Comparison of ENCODE assay signal across 10 mouse cellular contexts in genomic region chr2:150687871-150688540, GRCm38 (mm10). TPM values are rescaled to one million over a fixed set of nuclear protein-coding genes. Genes with fewer than 3 reads are reported as not detected.
DNase-seq lines count a peak whose midpoint lies in the region; ATAC-seq and TF ChIP-seq lines count a peak whose summit lies in the region.
"Had no signal": no experiment of that assay in that cellular context is flagged by ENCODE, and none has a peak within 500 bp of the region (broad histone marks: within the 10 kb centered on the region; RNA-seq: fewer than 3 reads in every experiment).

No protein-coding gene starts in this region.

- peaks cover 80% of the 10 kb centered on the region for H3K27me3 ChIP-seq in heart, embryonic 15.5 days
- peaks cover 66% of the 10 kb centered on the region for H3K27me3 ChIP-seq in embryonic facial prominence, embryonic 15.5 days
- H3K27me3 ChIP-seq in intestine, postnatal 0 days (replicated peaks; ENCODE audit: control insufficient read depth, insufficient read depth, low read length) = peaks cover 52% of the 10 kb centered on the region
- peaks cover 92% of the 10 kb centered on the region for H3K27me3 ChIP-seq in neural tube, embryonic 13.5 days

- H3K36me3 ChIP-seq in heart, embryonic 15.5 days = no peaks in the 10 kb centered on the region
- H3K36me3 ChIP-seq in embryonic facial prominence, embryonic 15.5 days = no peaks in the 10 kb centered on the region
- H3K36me3 ChIP-seq in intestine, postnatal 0 days (ENCODE audit: control insufficient read depth, insufficient read depth) = no peaks in the 10 kb centered on the region
- no peaks in the 10 kb centered on the region for H3K36me3 ChIP-seq in neural tube, embryonic 13.5 days
- H3K36me3 ChIP-seq: G1E had no signal

- DNase-seq in heart, adult 9 months (ENCODE audit: low spot score in 2 of 2) = no peak
- no peak for DNase-seq in urinary bladder, postnatal 25 days (ENCODE audit: low spot score)

- no peak overlapping the region for H3K27ac ChIP-seq in heart, embryonic 15.5 days
- H3K27ac ChIP-seq in embryonic facial prominence, embryonic 15.5 days (replicated peaks) = no peak overlapping the region
- no peak overlapping the region for H3K27ac ChIP-seq in intestine, postnatal 0 days (ENCODE audit: low read depth, low read length)
- no peak overlapping the region for H3K27ac ChIP-seq in neural tube, embryonic 13.5 days (replicated peaks)

- no peak for TF ChIP-seq CTCF in intestine, postnatal 0 days (IDR thresholded peaks at IDR 0.05; ENCODE audit: low read depth)

- 4% methylated on average over 23 of the region's 23 CpGs for WGBS in heart, embryonic 15.5 days
- WGBS in embryonic facial prominence, embryonic 15.5 days = 4% methylated on average over 23 of the region's 23 CpGs
- 4% methylated on average over 23 of the region's 23 CpGs for WGBS in intestine, postnatal 0 days
- 4% methylated on average over 23 of the region's 23 CpGs for WGBS in neural tube, embryonic 13.5 days

- H3K9me3 ChIP-seq in heart, embryonic 15.5 days (replicated peaks) = no peaks in the 10 kb centered on the region
- no peaks in the 10 kb centered on the region for H3K9me3 ChIP-seq in embryonic facial prominence, embryonic 15.5 days (replicated peaks)
- no peaks in the 10 kb centered on the region for H3K9me3 ChIP-seq in intestine, postnatal 0 days (ENCODE audit: control insufficient read depth)
- H3K9me3 ChIP-seq in neural tube, embryonic 13.5 days = no peaks in the 10 kb centered on the region
- H3K9me3 ChIP-seq: G1E had no signal

- H3K4me3 ChIP-seq in heart, embryonic 15.5 days = peak overlapping the region; percentile 50
- peak overlapping the region; percentile 39 for H3K4me3 ChIP-seq in embryonic facial prominence, embryonic 15.5 days (replicated peaks)
- H3K4me3 ChIP-seq in intestine, postnatal 0 days (ENCODE audit: low read depth, low read length) = peak overlapping the region; percentile 26
- H3K4me3 ChIP-seq in neural tube, embryonic 13.5 days = peak overlapping the region; percentile 43
- H3K4me3 ChIP-seq: myocyte had no signal

- H3K4me2 ChIP-seq in heart, embryonic 15.5 days = peak overlapping the region; percentile 82
- peak overlapping the region; percentile 68 for H3K4me2 ChIP-seq in embryonic facial prominence, embryonic 15.5 days (replicated peaks)
- H3K4me2 ChIP-seq in intestine, postnatal 0 days (replicated peaks; ENCODE audit: low read depth) = peak overlapping the region; percentile 56
- peak overlapping the region; percentile 73 for H3K4me2 ChIP-seq in neural tube, embryonic 13.5 days

- peaks cover 9% of the 10 kb centered on the region for H3K4me1 ChIP-seq in heart, embryonic 15.5 days (replicated peaks)
- peaks cover 12% of the 10 kb centered on the region for H3K4me1 ChIP-seq in embryonic facial prominence, embryonic 15.5 days
- H3K4me1 ChIP-seq in intestine, postnatal 0 days (replicated peaks; ENCODE audit: control insufficient read depth, insufficient read depth, low read length) = no peaks in the 10 kb centered on the region
- peaks cover 12% of the 10 kb centered on the region for H3K4me1 ChIP-seq in neural tube, embryonic 13.5 days (replicated peaks)

- no peak for ATAC-seq in heart, embryonic 15.5 days (replicated peaks; ENCODE audit: insufficient number of reproducible peaks, insufficient read depth, low FRiP score, low read depth)
- no peak for ATAC-seq in embryonic facial prominence, embryonic 15.5 days (ENCODE audit: insufficient number of reproducible peaks, low FRiP score, low TSS enrichment, low read depth)
- ATAC-seq in intestine, postnatal 0 days = no peak
- no peak for ATAC-seq in neural tube, embryonic 13.5 days (ENCODE audit: low read depth)
- ATAC-seq in erythroblast, adult 5-6 weeks (replicated peaks; ENCODE audit: low FRiP score, poor library complexity, severe bottlenecking) = no peak
- ATAC-seq in cerebellum, adult (ENCODE audit: insufficient number of reproducible peaks, low FRiP score, low TSS enrichment) = no peak

- peak overlapping the region; percentile 37; the same call in 1 of the 2 replicates for H3K9ac ChIP-seq in heart, embryonic 15.5 days
- no peak overlapping the region; the same call in 1 of the 2 replicates for H3K9ac ChIP-seq in embryonic facial prominence, embryonic 15.5 days
- H3K9ac ChIP-seq in intestine, postnatal 0 days (ENCODE audit: low read depth, low read length) = no peak overlapping the region
- H3K9ac ChIP-seq in neural tube, embryonic 13.5 days = peak overlapping the region; percentile 60

RNA-seq across cellular contexts. Expression of gene Vsx1, which starts 1.2 kb away (rescaled TPM):
- not detected in 2 replicates for polyA plus RNA-seq in heart, embryonic 15.5 days (2015; fragmentation: Nextera tagmentation; extraction: Ambion mirVana)
- 0.05 TPM in 1 of 2 replicates, not detected in the other for polyA plus RNA-seq in embryonic facial prominence, embryonic 15.5 days (2015; fragmentation: Nextera tagmentation; extraction: Ambion mirVana)
- polyA plus RNA-seq in intestine, postnatal 0 days (2015; fragmentation: Nextera tagmentation; extraction: Ambion mirVana) = not detected in 2 replicates
- 0.13 and 0.15 TPM in 2 replicates for polyA plus RNA-seq in neural tube, embryonic 13.5 days (2015; fragmentation: Nextera tagmentation; extraction: Ambion mirVana)
- total RNA-seq in erythroblast, adult 5-6 weeks (2015; ENCODE audit: low replicate concordance) = not detected in 2 replicates
- total RNA-seq in erythroblast, adult 5-6 weeks (2017; ENCODE audit: low replicate concordance) = 0.14 TPM in 1 of 2 replicates, not detected in the other
- polyA plus RNA-seq: G1E, myocyte had no signal

RNA-seq across cellular contexts. Expression of gene Acss1, which starts 19.7 kb away (rescaled TPM):
- polyA plus RNA-seq in heart, embryonic 15.5 days (2015; fragmentation: Nextera tagmentation; extraction: Ambion mirVana) = 8.8 and 12.1 TPM in 2 replicates
- polyA plus RNA-seq in embryonic facial prominence, embryonic 15.5 days (2015; fragmentation: Nextera tagmentation; extraction: Ambion mirVana) = 6.7 and 8.0 TPM in 2 replicates
- polyA plus RNA-seq in intestine, postnatal 0 days (2015; fragmentation: Nextera tagmentation; extraction: Ambion mirVana) = 36.5 and 44.3 TPM in 2 replicates
- polyA plus RNA-seq in neural tube, embryonic 13.5 days (2015; fragmentation: Nextera tagmentation; extraction: Ambion mirVana) = 17.7 and 18.4 TPM in 2 replicates
- 6.3 and 12.1 TPM in 2 replicates for total RNA-seq in erythroblast, adult 5-6 weeks (2015; ENCODE audit: low replicate concordance)
- total RNA-seq in erythroblast, adult 5-6 weeks (2017; ENCODE audit: low replicate concordance) = 16.0 and 17.6 TPM in 2 replicates
- polyA plus RNA-seq: myocyte had no signal

Comparison
In these comparisons a context has a peak if more than half of its experiments do, and no peak if none do; other contexts are left out.
1. H3K9ac ChIP-seq: peak in heart, embryonic 15.5 days (single experiment) and neural tube, embryonic 13.5 days (single experiment); none in embryonic facial prominence, embryonic 15.5 days (single experiment) and intestine, postnatal 0 days (single experiment).
2. Peak in every context shown above with its lines, with median percentiles within 50 percentile points of each other: H3K4me2 ChIP-seq and H3K4me3 ChIP-seq.